ENCODE assay signal across 17 mouse cellular contexts in genomic region chr1:44235311-44235710, GRCm38 (mm10). TPM values are rescaled to one million over a fixed set of nuclear protein-coding genes. Genes with fewer than 3 reads are reported as not detected.
"Had no signal": no experiment of that assay in that cellular context is flagged by ENCODE, and none has a peak within 500 bp of the region (broad histone marks: within the 10 kb centered on the region; RNA-seq: fewer than 3 reads in every experiment).

No protein-coding gene starts in this region.

- DNase-seq: cerebellum, adult 9-11 months; cerebellum, postnatal 10 days; cerebellum, postnatal 14 days; cerebellum, postnatal 25 days; cerebellum, postnatal 36 days; embryo, embryonic 11 days; forebrain, postnatal 0 days; gastrocnemius, adult 2 months; gastrocnemius, postnatal 10 days; gastrocnemius, postnatal 14 days; gastrocnemius, postnatal 25 days; gastrocnemius, postnatal 36 days; heart, adult 11 months; heart, adult 2 months had no signal

RNA-seq across cellular contexts. Expression of gene Mettl21e, which starts 16.6 kb away (rescaled TPM):
- total RNA-seq: common myeloid progenitor, adult 5-6 weeks; forebrain, postnatal 0 days; granulocyte monocyte progenitor cell, adult 5-6 weeks; heart, adult 8-10 months had no signal
